Mouse (Mus musculus) kidney, adult 2 months (tissue): ENCODE results near the gene Pink1. TPM values are rescaled to one million over a fixed set of nuclear protein-coding genes. Genes with fewer than 3 reads are reported as not detected.
A peak's percentile ranks its signal among the peaks of the same experiment; 100 is the strongest.

Experiments
- DNase-seq: peaks from one replicate; pipeline ENCODE4 v3.0.0; 2021
- H3K27ac ChIP-seq: fragments of 200-500 bp; 2 replicates; pipeline ENCODE4 v1.5.1; 2012; ENCODE audit warnings: low read depth, low read length, control low read depth, inconsistent platforms; ENCODE audit not compliant: insufficient read depth
- H3K27me3 ChIP-seq: fragments of 200-500 bp; replicated peaks from 2 replicates; pipeline ENCODE4 v1.6.1; 2012; ENCODE audit warnings: mild to moderate bottlenecking, moderate library complexity, low read length, inconsistent platforms; ENCODE audit not compliant: control insufficient read depth, insufficient read depth
- H3K36me3 ChIP-seq: fragments of 200-500 bp; 2 replicates; pipeline ENCODE4 v1.6.1; 2012; ENCODE audit warnings: mild to moderate bottlenecking, moderate library complexity, low read length, inconsistent platforms; ENCODE audit not compliant: control insufficient read depth, insufficient read depth
- H3K4me1 ChIP-seq: fragments of 200-500 bp; 2 replicates; pipeline ENCODE4 v1.6.1; 2011; ENCODE audit warnings: low read length; ENCODE audit not compliant: control insufficient read depth, insufficient read depth
- H3K4me3 ChIP-seq: fragments of 200-500 bp; 2 replicates; pipeline ENCODE4 v1.5.1; 2011; ENCODE audit warnings: mild to moderate bottlenecking, low read depth, low read length, control low read depth; ENCODE audit not compliant: insufficient read depth
- CTCF ChIP-seq: fragments of 200-500 bp; conservative IDR thresholded peaks from 2 replicates; pipeline ENCODE4 v1.5.1; 2011; ENCODE audit warnings: low read depth, mild to moderate bottlenecking, control low read depth, low read length, moderate library complexity, mixed read lengths; ENCODE audit not compliant: insufficient read depth, insufficient read length
- POLR2A ChIP-seq: fragments of 200-500 bp; IDR thresholded peaks from one replicate; pipeline ENCODE4 v1.6.1; 2011; ENCODE audit warnings: low read depth, low read length, control low read depth
- WGBS: fragments of 180-500 bp; shearing (Covaris S2); methylation state at CpG from one replicate; pipeline ENCODE4 v1.1.7; 2018; 5-methylcytosine and 5-hydroxymethylcytosine counted together
- polyA plus RNA-seq: library from polyadenylated mRNA; depleted of rRNA; stranded (reverse); fragments of >200 nt; gene quantifications from 2 replicates; pipeline ENCODE4 v1.2.3, GENCODE M21; 2012

The Pink1 gene
- polyA plus RNA-seq, 1 experiment: 226 TPM

DNA sequence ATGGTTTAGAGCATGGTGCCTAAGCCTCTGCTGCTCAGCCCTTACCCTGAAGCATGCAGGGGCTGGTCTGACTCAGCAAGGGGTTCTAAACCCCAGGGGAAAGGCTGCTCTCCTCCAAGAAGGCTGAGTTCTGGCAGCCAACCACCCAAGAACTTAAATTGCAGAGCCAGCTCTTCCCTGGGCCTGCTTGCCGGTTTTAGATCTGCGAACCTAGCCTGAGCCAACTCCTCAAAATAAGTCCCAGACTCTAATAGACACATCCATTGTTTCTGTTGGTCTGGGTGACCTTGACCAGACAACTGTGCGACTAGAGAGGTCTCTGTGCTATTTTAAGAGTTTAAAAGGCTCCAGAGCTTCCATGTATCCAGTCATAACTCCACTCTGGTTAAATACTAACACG, 2.4 kb downstream of the Pink1 start:
- peaks cover 7% of the 10 kb centered on the region; the same call in 1 of the 2 replicates for H3K4me1 ChIP-seq
- H3K27me3 ChIP-seq: no peaks in the 10 kb centered on the region
- peak; percentile 46 for DNase-seq
- 27% methylated on average over 4 of the region's 4 CpGs for WGBS
- TF ChIP-seq CTCF: no peak
- H3K36me3 ChIP-seq: no peaks in the 10 kb centered on the region
- no peak overlapping the region for H3K4me3 ChIP-seq
- peak overlapping the region; percentile 5; the same call in 1 of the 2 replicates for H3K27ac ChIP-seq

DNA sequence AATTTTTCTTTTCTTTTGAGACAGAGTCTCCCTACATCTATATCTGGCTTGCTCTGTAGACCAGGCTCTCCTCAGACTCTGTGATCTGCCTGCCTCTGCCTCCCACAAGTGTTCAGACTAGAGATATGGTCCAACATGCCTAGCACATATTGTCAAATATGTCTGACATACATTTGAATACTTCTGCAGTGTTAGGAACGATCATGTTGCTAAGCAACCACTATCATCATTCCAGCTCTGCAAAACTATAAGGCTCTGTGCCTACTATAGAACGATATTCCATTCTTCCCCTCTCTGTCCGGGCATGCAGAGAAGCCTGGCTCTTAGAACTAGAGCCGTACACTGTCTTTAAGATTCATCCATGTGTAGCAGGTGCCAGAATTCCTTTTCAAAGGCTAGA, 3.4 kb downstream of the Pink1 start:
- WGBS: 76% methylated on average over 4 of the region's 4 CpGs
- H3K27ac ChIP-seq: no peak overlapping the region

DNA sequence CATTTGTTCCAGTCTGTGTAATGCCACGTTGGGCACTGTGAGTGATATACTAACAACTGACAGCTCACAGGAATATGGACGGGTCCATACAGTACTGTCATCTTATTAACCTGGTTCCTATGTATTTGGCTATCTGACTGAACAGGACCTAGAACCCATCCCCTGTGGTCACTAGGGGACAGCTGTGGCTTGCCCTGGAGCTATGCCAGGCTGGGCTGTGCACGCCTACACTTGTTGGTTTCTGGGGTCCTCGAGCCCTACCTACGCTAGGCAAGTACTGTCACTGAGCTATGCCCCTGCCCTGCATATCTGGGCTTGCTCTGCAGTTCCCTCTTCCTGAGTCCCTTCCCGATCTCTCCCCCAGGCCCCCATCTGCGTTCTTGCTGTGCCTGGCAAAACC, 4.6 kb downstream of the Pink1 start:
- WGBS: 70% methylated on average over 7 of the region's 7 CpGs
- Histone ChIP-seq H3K27me3 (no peaks in the 10 kb centered on the region), H3K4me1 (peaks cover 5% of the 10 kb centered on the region; the same call in 1 of the 2 replicates), H3K4me3 (no peak overlapping the region), H3K36me3 (no peaks in the 10 kb centered on the region), H3K27ac (no peak overlapping the region)
- DNase-seq: no peak
- TF ChIP-seq CTCF: no peak
- TF ChIP-seq POLR2A: no peak

More for the DNA sequence above, 3.4 kb downstream of the Pink1 start:
- DNase-seq: no peak
- peaks cover 7% of the 10 kb centered on the region; the same call in 1 of the 2 replicates for H3K4me1 ChIP-seq
- no peaks in the 10 kb centered on the region for H3K36me3 ChIP-seq
- no peak for TF ChIP-seq POLR2A
- no peak for TF ChIP-seq CTCF
- H3K4me3 ChIP-seq: no peak overlapping the region
- H3K27me3 ChIP-seq: no peaks in the 10 kb centered on the region

DNA sequence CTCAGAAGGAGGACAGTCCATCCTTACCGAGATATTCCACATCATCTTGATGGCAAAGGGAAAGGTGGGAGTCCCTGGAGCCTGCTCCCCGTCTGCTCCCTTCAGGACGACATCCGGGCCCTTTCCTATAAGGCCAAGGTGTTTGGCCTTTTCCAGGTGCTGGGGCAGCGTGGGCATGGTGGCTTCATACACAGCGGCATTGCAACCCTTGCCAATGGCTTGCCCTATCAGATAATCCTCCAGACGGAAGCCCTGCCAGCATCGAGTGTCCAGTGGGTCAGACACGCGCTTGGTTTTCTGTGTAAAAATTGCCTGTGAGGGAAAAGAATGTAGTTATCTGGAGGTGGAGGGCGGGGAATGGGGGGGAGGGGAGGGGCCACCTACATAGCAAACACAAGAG, 5.4 kb downstream of the Pink1 start:
- no peak overlapping the region for H3K27ac ChIP-seq

DNA sequence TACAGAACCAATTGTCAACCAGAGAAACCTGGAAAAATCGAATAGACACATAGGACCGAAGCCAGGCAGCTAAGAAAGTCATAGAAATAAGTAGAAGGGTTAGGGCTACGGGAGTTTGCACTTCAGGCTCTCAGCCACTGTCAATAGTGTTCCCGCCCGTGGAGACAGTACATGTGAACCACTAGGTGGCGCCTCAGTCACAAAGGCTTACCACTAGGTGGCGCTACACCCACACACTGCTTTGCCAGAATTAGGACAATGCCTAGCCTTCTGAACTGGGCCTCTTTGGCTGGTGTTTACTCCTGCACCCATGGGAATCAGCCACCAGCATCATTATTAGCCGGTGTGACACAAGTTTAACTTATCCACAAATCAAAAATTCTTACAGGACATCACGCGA, 6.6 kb downstream of the Pink1 start:
- H3K36me3 ChIP-seq: no peaks in the 10 kb centered on the region; the same call in 1 of the 2 replicates
- H3K27ac ChIP-seq: no peak overlapping the region
- H3K4me1 ChIP-seq: peaks cover 3% of the 10 kb centered on the region; the same call in 1 of the 2 replicates
- no peaks in the 10 kb centered on the region for H3K27me3 ChIP-seq
- H3K4me3 ChIP-seq: no peak overlapping the region
- 28% methylated on average over 10 of the region's 10 CpGs for WGBS
- peak; percentile 91 for DNase-seq
- TF ChIP-seq CTCF (peak; percentile 100), POLR2A (no peak)

More for the DNA sequence above, 5.4 kb downstream of the Pink1 start:
- no peak overlapping the region for H3K4me3 ChIP-seq
- H3K27me3 ChIP-seq: no peaks in the 10 kb centered on the region
- WGBS: 84% methylated on average over 11 of the region's 11 CpGs
- no peaks in the 10 kb centered on the region for H3K36me3 ChIP-seq
- peaks cover 3% of the 10 kb centered on the region; the same call in 1 of the 2 replicates for H3K4me1 ChIP-seq
- TF ChIP-seq POLR2A (no peak), CTCF (no peak)
- no peak for DNase-seq

DNA sequence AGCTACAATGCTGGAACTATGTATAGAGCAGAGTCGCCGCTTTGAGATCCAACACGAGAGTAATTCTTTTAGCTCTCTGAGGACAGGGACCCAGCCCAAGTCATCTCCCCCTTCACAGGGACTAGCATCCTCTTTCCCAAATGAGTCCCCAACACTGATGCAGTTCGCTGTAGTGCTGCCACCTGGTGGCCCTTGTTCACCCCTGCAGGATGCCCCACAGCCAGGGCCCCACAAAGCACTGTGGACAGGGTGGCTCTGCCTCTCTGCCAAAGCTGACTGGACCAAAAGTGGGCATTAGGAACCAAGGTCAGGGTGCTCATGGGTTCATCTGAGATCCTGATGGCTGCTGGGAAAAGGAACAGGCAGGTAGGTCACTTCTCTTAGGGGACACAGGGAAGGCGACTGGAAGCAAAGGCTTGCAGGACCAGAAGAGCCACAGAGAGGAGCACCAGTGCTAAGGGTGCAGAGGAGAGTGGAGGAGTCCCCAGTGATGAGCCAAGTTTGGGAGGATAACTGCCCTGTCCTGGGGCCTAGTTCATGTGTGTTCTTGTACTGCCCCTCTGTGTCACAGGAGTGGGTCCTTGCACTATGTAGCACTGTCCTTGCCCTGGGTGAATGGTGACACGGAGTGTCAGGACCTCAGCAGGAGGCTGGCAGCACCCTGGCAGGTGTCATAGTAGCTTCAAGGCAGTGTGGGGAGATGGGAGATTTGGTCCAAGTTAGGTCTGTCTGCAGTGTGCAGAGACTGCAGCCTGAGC, 7.4 kb downstream of the Pink1 start:
- DNase-seq: peak; percentile 52
- 62% methylated on average over 6 of the region's 6 CpGs for WGBS
- Histone ChIP-seq H3K27ac (no peak overlapping the region), H3K4me1 (peaks cover 3% of the 10 kb centered on the region; the same call in 1 of the 2 replicates), H3K4me3 (no peak overlapping the region), H3K27me3 (no peaks in the 10 kb centered on the region), H3K36me3 (no peaks in the 10 kb centered on the region; the same call in 1 of the 2 replicates)
- TF ChIP-seq POLR2A: no peak
- TF ChIP-seq CTCF: peak; percentile 74

DNA sequence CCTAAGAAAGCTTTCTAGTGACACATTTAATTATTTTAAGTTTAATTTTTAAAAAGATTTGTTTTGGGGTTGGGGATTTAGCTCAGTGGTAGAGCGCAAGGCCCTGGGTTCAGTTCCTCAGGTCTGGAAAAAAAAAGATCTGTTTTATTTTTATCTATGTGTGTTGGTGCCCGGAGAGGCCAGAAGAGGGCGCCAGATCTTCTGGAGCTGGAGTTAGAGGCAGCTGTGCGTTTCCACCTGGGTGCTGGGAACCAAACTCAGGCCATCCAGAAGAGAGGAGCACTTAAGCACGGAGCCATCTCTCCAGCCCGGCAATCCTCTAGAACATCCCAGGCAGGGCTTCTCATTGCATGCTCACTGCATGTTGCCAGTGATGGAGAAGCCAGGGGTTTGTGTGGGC, 9.7 kb downstream of the Pink1 start:
- no peaks in the 10 kb centered on the region; the same call in 1 of the 2 replicates for H3K36me3 ChIP-seq

More for the DNA sequence above, 9.7 kb downstream of the Pink1 start:
- no peaks in the 10 kb centered on the region for H3K4me1 ChIP-seq
- 96% methylated on average over 6 of the region's 6 CpGs for WGBS
- H3K27ac ChIP-seq: no peak overlapping the region
- no peak for DNase-seq
- no peak overlapping the region for H3K4me3 ChIP-seq
- TF ChIP-seq POLR2A: no peak
- peak; percentile 22 for TF ChIP-seq CTCF
- H3K27me3 ChIP-seq: no peaks in the 10 kb centered on the region
